Mouse (Mus musculus) cerebellum, adult 2 months (tissue): ENCODE data around the gene Ndn.

Experiments used
- CTCF ChIP-seq: fragments of 200-500 bp; IDR thresholded peaks from 2 replicates; pipeline ENCODE4 v1.5.1; 2011; ENCODE audit warnings: low read depth, mild to moderate bottlenecking, control low read depth, low read length, moderate library complexity, borderline replicate concordance; ENCODE audit not compliant: insufficient read depth
- POLR2A ChIP-seq: fragments of 200-500 bp; IDR thresholded peaks from 2 replicates; pipeline ENCODE4 v1.6.1; 2011; ENCODE audit warnings: low read length, control low read depth, borderline replicate concordance; ENCODE audit not compliant: insufficient read depth

DNA sequence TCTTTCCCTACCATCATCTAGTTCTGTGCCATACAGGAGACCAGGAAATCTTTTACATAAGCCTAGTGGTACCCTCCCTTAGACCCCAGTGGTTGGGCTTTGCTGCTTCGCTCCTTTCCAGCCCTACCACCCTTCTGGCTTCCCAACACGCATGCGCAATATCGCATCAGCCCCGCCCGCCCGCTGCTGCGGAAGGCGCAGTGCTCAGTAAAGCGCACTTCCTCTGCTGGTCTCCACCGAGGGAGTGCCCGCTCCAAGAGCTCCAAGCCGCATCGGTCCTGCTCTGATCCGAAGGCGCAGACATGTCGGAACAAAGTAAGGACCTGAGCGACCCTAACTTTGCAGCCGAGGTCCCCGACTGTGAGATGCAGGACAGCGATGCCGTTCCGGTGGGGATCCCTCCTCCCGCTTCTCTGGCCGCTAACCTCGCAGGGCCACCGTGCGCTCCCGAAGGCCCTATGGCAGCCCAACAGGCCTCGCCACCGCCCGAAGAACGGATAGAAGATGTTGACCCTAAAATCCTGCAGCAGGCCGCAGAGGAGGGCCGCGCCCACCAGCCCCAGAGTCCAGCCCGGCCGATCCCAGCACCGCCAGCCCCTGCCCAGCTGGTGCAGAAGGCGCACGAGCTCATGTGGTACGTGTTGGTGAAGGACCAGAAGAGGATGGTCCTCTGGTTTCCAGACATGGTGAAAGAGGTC is 1.9 kb downstream of the Ndn start:
- TF ChIP-seq CTCF: no peak
- peak; percentile 69 for TF ChIP-seq POLR2A
